Mouse (Mus musculus) spleen, adult 2 months (tissue): ENCODE data around the gene Zfp3.

Source experiments
- CTCF ChIP-seq: fragments of 200-500 bp; IDR thresholded peaks from 2 replicates; pipeline ENCODE4 v1.5.1; 2011; ENCODE audit warnings: mild to moderate bottlenecking, inconsistent platforms; ENCODE audit not compliant: insufficient read depth, insufficient read length, insufficient replicate concordance; ENCODE audit errors: extremely low read depth
- POLR2A ChIP-seq: fragments of 200-500 bp; IDR thresholded peaks from 2 replicates; pipeline ENCODE4 v1.6.1; 2011; ENCODE audit warnings: low read depth, low read length, inconsistent platforms

DNA sequence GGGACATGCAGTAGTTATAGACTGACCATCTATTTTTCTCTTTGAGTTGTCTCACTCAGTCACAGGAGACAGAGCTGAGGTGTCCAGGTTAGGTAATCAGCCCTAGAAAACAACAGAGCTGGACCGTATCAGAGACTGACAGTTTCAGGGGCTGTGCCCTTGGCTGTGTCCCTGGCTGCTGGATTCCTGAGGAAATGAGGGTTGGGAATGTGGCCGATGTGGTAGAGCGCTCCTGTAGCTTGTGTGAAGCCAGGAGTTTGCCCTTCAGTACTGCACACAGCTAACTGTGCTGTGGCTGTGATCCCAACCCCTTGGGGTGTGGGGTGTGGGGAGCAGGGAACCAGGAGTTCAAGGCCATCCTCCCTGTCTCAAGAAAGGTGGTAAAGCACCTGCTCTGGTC, 42.9 kb upstream of the Zfp3 start:
- TF ChIP-seq CTCF (no peak), POLR2A (no peak)
